Mouse (Mus musculus) kidney, adult 2 months (tissue): ENCODE results near the gene Syt17. TPM values are rescaled to one million over a fixed set of nuclear protein-coding genes. Genes with fewer than 3 reads are reported as not detected.

ENCODE experiments used
- DNase-seq: peaks from one replicate; pipeline ENCODE4 v3.0.0; 2021
- H3K27ac ChIP-seq: fragments of 200-500 bp; 2 replicates; pipeline ENCODE4 v1.5.1; 2012; ENCODE audit warnings: low read depth, low read length, control low read depth, inconsistent platforms; ENCODE audit not compliant: insufficient read depth
- H3K27me3 ChIP-seq: fragments of 200-500 bp; replicated peaks from 2 replicates; pipeline ENCODE4 v1.6.1; 2012; ENCODE audit warnings: mild to moderate bottlenecking, moderate library complexity, low read length, inconsistent platforms; ENCODE audit not compliant: control insufficient read depth, insufficient read depth
- H3K36me3 ChIP-seq: fragments of 200-500 bp; 2 replicates; pipeline ENCODE4 v1.6.1; 2012; ENCODE audit warnings: mild to moderate bottlenecking, moderate library complexity, low read length, inconsistent platforms; ENCODE audit not compliant: control insufficient read depth, insufficient read depth
- H3K4me1 ChIP-seq: fragments of 200-500 bp; 2 replicates; pipeline ENCODE4 v1.6.1; 2011; ENCODE audit warnings: low read length; ENCODE audit not compliant: control insufficient read depth, insufficient read depth
- H3K4me3 ChIP-seq: fragments of 200-500 bp; 2 replicates; pipeline ENCODE4 v1.5.1; 2011; ENCODE audit warnings: mild to moderate bottlenecking, low read depth, low read length, control low read depth; ENCODE audit not compliant: insufficient read depth
- CTCF ChIP-seq: fragments of 200-500 bp; conservative IDR thresholded peaks from 2 replicates; pipeline ENCODE4 v1.5.1; 2011; ENCODE audit warnings: low read depth, mild to moderate bottlenecking, control low read depth, low read length, moderate library complexity, mixed read lengths; ENCODE audit not compliant: insufficient read depth, insufficient read length
- POLR2A ChIP-seq: fragments of 200-500 bp; IDR thresholded peaks from one replicate; pipeline ENCODE4 v1.6.1; 2011; ENCODE audit warnings: low read depth, low read length, control low read depth
- WGBS: fragments of 180-500 bp; shearing (Covaris S2); methylation state at CpG from one replicate; pipeline ENCODE4 v1.1.7; 2018; 5-methylcytosine and 5-hydroxymethylcytosine counted together
- polyA plus RNA-seq: library from polyadenylated mRNA; depleted of rRNA; stranded (reverse); fragments of >200 nt; gene quantifications from 2 replicates; pipeline ENCODE4 v1.2.3, GENCODE M21; 2012

The Syt17 gene
- polyA plus RNA-seq, 1 experiment, result 10.6 TPM

DNA sequence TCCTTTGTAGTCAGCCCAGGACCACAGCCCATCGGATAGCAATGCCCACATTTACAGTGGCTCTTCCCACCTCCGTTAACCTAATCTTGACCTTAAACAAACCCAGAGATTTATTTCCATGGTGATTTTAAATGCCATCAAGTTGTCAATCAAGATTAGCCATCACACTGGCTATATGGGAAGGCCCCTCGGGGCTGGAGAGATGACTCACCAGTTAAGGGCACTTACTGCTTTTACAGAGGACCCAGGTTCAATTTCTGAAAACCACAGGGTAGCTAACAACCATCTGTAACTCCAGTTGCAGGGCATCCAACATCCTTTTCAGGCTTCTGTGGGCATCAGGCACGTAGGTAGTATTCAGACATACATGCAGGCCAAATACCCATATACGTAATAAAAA is 28.4 kb upstream of the Syt17 start:
- WGBS, result 76% methylated on average over 5 of the region's 5 CpGs
- DNase-seq, result no peak
- H3K36me3 ChIP-seq, result no peaks in the 10 kb centered on the region
- no peaks in the 10 kb centered on the region for H3K27me3 ChIP-seq
- TF ChIP-seq POLR2A, result no peak
- H3K4me3 ChIP-seq, result no peak overlapping the region
- no peak overlapping the region for H3K27ac ChIP-seq
- H3K4me1 ChIP-seq, result no peaks in the 10 kb centered on the region

DNA sequence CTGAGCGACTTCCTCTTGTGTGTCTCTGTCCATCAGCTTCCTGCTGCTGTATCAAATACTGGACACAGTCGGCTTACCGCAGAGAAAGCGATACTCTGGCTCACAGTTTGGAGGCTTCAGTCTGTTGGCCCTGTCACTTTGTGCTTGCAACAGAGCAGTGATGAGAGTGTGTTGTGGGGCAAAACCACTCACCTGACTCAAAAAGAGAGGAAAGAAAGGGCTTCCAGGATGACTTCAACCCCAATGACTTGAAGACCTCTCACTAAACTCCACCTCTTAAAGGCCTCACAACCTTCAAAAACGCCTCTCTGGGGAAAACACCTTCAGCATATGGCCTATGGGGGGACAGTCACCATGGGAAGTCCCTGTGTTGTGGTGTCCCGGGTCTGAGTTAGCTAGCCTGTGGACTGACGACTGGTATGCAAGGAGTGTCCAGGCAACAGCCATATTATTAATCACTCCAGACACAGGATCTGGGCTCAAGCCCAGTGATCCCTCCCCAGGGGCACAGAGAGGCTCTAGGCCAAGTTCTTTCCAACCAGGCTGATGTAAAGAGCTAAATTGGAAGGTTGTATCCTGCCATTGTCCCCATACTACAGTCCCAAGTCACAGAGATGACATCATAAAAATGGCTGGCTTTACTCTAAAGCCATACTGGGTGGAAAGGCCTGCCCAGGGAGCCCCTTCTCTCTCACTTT is 27.1 kb upstream of the Syt17 start:
- no peaks in the 10 kb centered on the region for H3K36me3 ChIP-seq
- H3K27ac ChIP-seq, result no peak overlapping the region
- 81% methylated on average over 7 of the region's 7 CpGs for WGBS
- H3K27me3 ChIP-seq, result no peaks in the 10 kb centered on the region
- TF ChIP-seq POLR2A (no peak), CTCF (no peak)
- no peaks in the 10 kb centered on the region for H3K4me1 ChIP-seq
- DNase-seq, result peak; percentile 58
- no peak overlapping the region for H3K4me3 ChIP-seq

DNA sequence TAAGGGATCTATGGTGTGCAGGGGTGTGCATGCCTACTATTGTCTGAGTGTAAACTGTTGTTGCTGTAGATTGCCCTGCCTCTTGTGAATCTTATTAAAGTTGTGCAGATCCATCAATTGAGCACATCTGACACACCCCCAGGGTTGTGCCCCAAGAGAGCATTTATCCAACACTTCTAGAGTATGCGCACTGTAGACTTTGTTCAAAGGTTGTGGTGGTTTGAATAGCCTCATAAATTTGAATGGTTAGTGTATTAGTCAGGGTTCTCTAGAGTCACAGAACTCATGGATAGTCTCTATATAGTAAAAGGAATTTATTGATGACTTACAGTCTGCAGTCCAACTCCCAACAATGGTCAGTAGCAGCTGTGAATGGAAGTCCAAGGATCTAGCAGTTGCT is 24.9 kb upstream of the Syt17 start:
- Histone ChIP-seq H3K27ac (no peak overlapping the region), H3K27me3 (no peaks in the 10 kb centered on the region), H3K36me3 (no peaks in the 10 kb centered on the region), H3K4me3 (no peak overlapping the region), H3K4me1 (no peaks in the 10 kb centered on the region)
- WGBS, result 96% methylated on average over 1 of the region's 1 CpGs
- no peak for TF ChIP-seq POLR2A
- TF ChIP-seq CTCF, result no peak
- DNase-seq, result no peak

DNA sequence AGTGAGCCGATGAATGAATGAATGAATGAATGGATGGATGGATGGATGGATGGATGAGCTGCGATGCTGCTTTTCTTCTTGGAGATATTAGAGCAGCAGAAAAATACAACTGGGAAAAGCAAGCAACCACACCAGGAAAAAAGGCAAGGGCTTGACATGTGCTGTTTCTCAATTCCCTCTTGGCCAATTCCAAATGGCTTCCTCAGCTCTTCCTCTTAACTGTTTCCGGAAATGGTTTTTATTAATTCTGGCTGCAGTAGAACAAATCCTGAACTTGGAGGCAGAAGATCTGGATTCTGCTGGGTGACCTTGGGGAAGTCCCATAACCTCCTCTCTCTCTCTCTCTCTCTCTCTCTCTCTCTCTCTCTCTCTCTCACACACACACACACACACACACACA is 20.0 kb upstream of the Syt17 start:
- H3K27me3 ChIP-seq, result no peaks in the 10 kb centered on the region
- no peak for TF ChIP-seq POLR2A
- TF ChIP-seq CTCF, result no peak
- H3K4me3 ChIP-seq, result no peak overlapping the region
- no peaks in the 10 kb centered on the region for H3K36me3 ChIP-seq
- peak; percentile 42 for DNase-seq
- WGBS, result 79% methylated on average over 3 of the region's 3 CpGs
- H3K4me1 ChIP-seq, result no peaks in the 10 kb centered on the region
- 0 out of 2 replicates have a peak overlapping the region, but pooled peaks have one; percentile 6 for H3K27ac ChIP-seq

DNA sequence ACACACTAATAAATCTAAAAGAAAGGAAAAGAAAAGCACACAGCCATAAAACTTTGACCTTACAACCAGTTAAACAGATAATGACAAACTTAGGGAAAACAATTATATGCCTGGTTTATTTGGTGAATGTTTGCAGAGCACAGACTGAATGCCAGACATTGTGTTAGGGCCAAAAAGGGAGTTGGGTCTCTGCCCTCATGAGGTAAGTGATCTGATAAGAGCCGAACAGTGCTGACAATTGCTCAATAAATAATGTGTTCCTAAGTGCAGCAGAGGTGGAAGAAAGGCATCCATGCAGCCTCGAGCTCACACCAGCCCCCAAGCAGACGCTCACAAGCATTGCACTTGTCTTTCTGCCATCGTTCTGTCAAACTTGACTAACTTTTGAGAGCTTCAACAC is 16.4 kb upstream of the Syt17 start:
- WGBS, result 19% methylated on average over 4 of the region's 4 CpGs
- Histone ChIP-seq H3K4me1 (no peaks in the 10 kb centered on the region), H3K27me3 (no peaks in the 10 kb centered on the region), H3K27ac (no peak overlapping the region), H3K36me3 (no peaks in the 10 kb centered on the region), H3K4me3 (no peak overlapping the region)
- no peak for TF ChIP-seq POLR2A
- no peak for TF ChIP-seq CTCF
- DNase-seq, result peak; percentile 28

DNA sequence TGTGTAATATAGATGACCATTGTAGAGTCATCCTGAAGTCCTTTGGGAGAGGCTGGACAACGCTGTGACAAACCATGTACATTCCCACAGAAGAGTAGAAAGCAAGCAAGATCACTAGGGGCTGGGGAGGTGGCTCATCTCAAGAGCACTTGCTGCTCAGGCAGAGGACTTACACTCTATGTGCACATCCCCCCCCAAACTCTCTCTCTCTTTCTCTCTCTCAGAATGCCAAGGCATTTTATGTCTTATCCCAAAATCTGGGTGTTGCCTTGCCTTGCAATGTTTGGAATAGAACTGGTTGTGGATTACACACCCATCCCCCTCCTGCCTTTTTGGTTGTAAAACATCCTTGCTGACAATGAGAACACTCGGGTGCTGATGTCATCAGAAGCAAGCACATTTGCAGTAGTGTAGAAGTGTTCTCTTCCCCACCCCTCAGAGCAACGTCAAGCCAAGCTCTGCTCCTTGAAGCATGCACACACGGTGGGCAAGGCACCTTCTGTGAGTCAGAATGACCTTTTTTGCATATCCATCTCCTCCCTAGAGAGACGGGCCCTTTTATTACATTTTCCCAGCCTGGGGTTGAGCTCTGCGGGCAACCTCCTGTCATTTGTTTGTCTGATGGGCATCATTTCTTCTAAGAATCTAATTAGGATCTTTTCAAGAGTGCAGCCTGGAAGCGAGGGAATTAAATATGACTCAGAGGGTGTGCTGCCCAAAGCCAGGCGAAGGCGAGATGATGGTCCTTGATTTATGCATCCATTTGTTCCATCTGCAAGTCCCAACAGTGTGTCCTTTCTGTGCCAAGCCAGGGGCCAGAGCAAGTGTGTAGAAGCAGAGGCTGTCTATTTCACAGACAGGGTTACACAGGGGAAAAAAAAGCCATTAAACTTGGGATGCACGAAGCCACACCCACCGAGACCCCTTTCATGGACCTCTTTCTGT is 15.1 kb upstream of the Syt17 start:
- Histone ChIP-seq H3K4me3 (no peak overlapping the region), H3K36me3 (no peaks in the 10 kb centered on the region), H3K27me3 (no peaks in the 10 kb centered on the region), H3K27ac (no peak overlapping the region), H3K4me1 (no peaks in the 10 kb centered on the region)
- WGBS, result 38% methylated on average over 11 of the region's 11 CpGs
- TF ChIP-seq CTCF (no peak), POLR2A (no peak)
- DNase-seq, result no peak

DNA sequence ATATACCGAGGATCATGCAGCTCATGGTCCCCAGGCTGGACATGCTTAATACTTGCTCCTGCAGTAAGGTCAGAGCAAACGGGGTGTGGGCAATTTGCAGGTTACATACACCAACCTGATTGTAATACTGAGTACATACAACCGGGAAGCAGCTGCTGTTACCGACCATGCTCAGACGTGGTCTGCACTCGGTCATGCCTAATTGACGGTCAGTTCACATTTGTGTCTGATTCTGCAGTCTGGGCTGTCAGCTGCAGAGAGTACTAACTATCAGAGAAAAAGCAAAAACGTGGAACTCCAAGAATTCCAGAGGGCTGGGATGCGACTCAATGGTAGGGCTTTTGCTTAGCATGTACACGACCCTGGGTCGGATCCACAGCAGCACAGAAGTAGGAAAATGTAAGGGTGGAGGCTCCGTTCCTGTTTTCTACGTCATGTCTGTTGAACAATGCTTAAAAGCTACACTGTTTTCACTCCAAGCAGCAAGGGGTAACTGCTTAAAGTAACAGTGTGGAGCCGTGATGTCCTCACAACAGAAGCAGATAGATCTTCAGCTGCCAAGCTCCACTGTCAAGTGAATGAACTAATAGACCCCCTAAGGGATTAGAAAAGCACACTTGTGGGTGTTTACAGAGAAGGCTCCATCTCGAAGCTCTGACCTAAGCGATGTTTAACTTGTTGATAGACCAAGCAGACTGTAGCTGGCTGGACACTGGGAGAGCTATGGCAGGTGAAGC is 13.5 kb upstream of the Syt17 start:
- DNase-seq, result no peak
- no peak for TF ChIP-seq POLR2A
- TF ChIP-seq CTCF, result no peak
- Histone ChIP-seq H3K27me3 (no peaks in the 10 kb centered on the region), H3K4me1 (no peaks in the 10 kb centered on the region), H3K4me3 (no peak overlapping the region), H3K27ac (no peak overlapping the region), H3K36me3 (no peaks in the 10 kb centered on the region)
- 52% methylated on average over 16 of the region's 16 CpGs for WGBS
